Mouse (Mus musculus) right cerebral cortex, postnatal 25 days (tissue): ENCODE results near the gene Nkpd1.

ENCODE experiments used
- DNase-seq: peaks from one replicate; pipeline ENCODE4 v3.0.0; 2022

Nkpd1 gene

GRCm38 (mm10) chr7:19547344-19547969, 29.8 kb downstream of the Nkpd1 start:
- no peak for DNase-seq

DNA sequence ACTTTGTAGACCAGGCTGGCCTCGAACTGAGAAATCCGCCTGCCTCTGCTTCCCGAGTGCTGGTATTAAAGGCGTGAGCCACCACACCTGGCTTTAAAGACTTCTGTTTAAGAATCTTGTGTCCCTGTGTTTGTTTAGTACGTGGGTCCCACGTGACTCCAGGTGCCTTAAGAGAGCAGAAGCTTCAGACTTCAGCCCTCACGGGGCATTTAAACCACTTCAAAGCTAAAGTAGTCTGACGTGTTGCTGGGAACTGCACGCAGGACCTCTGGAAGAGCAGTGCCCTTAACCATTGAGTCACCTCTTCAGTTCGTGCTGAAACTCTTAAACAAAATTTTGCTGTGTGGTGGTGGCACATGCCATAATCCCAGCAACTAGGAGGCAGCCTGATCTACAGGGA, 31.8 kb downstream of the Nkpd1 start:
- DNase-seq: no peak

DNA sequence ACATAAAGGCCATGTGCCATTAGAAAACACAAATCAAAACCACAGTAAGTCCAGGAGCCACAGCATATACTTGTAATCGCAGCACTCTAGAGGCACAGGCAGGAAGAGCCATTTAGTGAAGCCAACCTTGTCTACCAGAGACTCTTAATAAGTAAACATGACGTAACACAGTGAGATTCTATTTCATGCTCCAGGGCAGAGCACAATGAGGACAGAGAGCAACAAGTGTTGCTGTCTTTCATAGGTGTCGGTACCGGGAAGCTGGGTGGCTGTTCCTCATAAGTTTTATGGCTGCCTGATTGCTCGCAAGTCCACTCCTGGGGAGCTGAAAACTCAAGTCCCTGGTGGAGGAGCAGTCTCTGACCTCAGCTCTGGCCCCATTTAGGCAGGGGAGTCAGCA, 34.0 kb downstream of the Nkpd1 start:
- no peak for DNase-seq

- DNase-seq: no peak
Measured at GRCm38 (mm10) chr7:19552443-19552842, 34.8 kb downstream of the Nkpd1 start.

DNA sequence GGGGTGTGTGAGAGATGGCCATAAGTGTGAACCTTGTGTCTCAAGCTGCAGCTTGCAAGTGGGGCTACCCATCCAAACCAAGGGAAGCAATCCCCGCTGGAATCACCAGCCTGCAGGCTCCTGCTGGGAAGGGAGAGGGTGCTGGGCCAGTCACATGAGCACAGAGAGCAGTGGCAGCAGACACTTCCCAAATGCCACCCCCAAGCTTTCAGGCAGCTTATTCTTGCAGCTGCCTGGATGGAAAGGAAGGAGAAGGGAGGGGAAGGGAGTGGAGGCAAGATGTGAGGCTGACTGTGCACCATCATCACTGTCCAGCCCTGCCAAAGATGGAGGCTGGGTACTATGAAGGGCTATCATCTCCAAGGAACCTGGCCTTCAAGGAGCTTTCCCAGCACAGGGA, 36.5 kb downstream of the Nkpd1 start:
- DNase-seq: peak; percentile 70

- no peak for DNase-seq
Measured at GRCm38 (mm10) chr7:19557086-19557485, 39.4 kb downstream of the Nkpd1 start.

GRCm38 (mm10) chr7:19557982-19558900, 40.6 kb downstream of the Nkpd1 start:
- no peak for DNase-seq

- no peak for DNase-seq
Measured at GRCm38 (mm10) chr7:19558965-19559364, 41.3 kb downstream of the Nkpd1 start.

DNA sequence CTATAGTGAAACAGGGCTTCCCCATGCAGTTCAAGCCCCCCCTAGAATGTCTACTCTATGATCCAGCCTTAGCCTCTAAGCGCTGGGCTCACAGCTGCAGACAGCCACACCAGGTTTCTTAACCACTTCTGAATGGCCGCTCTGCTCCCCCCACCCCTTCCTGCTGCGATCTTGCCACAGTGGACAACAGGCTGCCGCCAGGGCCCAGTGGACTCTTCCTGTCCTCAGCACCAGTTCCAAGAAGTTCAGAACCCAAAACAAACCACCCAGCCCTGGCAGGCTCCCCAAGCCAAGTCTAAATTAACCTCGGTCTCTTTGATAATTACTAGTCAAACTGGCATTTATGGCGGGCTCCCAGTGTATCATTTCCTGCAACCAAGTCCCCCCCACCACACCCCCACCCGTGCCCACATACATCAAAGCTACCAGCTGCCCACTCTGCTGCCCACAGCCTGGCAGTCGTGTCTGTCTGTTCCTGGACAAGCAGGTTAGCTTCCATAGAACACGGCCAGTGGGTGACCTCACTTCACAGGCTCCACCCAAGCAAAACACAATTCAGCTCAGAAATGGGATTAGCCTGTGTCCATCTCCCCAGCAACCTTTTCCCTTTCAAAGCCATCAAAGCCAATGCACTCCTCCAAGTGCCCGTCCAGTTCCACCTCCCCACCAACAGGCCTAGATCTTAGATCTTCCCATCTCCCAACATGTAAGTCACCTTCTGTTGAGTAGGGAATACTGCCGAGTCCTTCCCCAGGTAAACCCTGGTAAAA, 43.0 kb downstream of the Nkpd1 start:
- no peak for DNase-seq

DNA sequence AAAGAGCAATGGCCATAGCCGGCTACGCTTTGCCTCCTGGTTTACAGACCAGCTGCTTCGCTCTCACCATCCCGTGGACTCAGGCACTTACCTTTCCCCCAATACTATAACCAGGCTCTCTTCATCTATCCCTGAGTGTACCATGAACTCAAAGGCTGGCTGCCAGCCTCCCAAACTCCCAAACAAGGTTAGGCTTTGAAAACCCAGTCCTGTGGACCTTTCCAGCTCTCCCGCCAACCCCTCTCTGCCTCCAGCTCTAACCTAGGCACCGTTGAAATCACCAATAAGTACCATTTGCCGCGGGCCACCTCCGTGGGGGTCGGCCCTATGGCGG, 43.8 kb downstream of the Nkpd1 start:
- DNase-seq: no peak

- DNase-seq: peak; percentile 87
Measured at GRCm38 (mm10) chr7:19561765-19562642, 44.4 kb downstream of the Nkpd1 start.

DNA sequence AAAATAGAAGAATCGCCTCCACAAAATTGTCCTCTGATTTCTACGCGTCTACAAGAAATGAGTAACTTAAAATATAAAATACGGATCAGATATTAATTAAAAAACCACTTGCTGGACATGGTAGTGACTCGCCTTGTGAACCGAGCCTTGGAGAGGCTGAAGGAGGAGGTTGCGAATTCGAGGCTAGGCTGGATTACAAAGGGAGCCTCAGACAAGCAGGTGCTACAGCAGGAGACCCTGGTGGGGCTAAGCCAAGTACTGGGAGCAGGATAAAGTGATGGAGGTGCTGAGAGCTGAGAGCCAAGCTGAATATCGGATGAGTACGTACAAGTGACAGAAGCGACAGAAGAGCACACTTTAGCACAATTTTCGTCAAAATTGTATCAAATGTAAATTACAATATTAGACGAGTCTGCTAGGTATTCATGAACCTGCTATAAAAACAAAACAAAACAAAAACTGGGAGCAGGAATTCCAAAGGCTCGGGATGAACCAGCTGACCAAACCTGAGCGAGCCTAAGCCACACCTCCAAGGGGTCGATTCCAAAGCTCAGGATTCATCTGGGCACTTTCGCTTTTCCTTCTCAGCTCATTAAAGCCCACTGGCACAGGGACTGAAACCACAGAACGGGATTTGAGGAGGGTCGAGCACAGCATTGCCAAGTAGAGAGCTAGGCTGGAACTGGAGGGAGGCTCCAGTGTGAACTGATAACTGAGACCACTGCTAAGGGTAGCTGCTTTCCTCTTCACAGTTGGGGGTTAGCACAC, 45.2 kb downstream of the Nkpd1 start, which contains the start of gene Ppp1r37:
Gene Ppp1r37 (minus strand): TSS at position 434 of the 768 bp plus-strand sequence.
- DNase-seq: no peak

GRCm38 (mm10) chr7:19563884-19564283, 46.2 kb downstream of the Nkpd1 start:
- no peak for DNase-seq

GRCm38 (mm10) chr7:19564455-19564854, 46.8 kb downstream of the Nkpd1 start:
- no peak for DNase-seq

DNA sequence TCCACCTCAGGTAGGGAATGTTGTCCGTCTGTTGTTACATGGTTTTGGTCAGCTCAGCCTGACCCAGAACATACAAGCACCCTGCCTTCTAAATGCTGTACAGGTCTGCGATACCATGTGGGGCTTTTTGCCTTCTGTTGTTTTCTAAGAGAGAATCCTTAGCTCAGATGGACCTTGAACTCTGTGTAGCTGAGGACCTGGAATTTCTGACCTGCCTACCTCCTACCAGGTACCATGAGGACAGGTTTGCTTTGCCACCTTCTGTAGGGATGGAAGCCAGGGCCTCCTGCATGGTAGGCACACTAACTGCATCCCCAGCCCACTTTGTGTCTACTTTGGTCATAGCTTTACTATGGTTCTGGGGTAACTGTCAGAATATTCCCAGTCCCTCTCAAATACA, 48.2 kb downstream of the Nkpd1 start:
- DNase-seq: no peak

GRCm38 (mm10) chr7:19567426-19567825, 49.8 kb downstream of the Nkpd1 start:
- no peak for DNase-seq

DNA sequence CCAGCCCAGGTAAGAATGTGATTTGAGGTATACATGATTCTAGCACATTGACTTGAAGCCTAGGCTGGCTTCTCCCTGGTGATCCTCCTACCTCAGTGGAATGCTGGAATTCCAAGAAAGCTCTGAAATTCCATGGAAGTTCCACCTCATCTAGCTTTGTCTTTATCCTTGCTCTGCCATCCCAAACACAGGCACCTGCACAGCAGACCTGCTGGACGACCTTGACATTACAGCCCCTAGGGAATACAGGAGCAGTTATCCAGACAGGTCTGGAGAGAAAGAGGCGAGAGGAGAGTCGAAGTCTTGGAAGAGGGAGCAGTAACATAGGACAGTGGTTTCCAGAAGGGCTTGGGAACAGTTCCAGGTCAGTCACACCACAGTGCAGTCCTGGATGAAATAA, 52.0 kb downstream of the Nkpd1 start:
- no peak for DNase-seq

DNA sequence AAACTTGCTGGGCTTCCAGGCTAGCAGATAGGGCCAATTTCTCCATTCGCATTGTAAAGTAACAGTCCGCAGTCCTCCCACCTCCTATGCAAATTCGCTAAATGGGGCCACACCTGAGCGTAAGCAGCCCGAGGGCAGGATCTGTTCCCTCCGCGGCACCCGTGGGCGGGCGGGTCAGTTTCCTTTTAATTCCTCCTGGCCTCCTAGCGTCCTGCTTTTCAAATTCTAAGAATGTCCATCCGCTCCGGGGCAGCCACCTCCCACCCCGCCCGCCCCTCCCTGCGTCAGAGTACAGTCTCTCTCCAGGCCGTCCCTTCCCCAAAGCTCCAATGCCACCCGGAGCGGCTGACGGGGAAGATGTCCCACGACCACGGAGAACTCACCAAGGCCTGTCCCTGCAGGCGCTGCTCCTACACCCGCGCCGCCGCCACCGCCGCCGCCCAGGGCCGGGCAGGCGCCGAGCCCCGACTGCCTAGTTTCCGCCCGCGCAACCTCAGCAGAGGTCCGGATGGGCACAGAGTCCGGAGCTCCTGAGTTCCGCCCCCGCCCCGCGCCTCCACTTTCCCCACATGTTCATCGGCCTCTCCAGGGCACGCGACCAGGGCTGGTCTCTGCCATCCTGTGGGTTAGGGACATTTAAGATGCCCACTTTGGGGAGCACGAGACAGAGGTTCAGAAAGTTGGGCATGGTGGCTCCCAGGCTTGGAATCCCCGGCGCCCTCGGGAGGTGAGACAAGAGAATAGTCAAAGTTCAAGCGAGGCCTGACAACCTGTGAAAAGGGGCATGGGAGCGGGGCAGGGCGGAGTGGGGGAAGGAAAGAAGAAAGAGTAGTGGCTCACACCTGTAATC, 55.5 kb downstream of the Nkpd1 start:
- DNase-seq: peak; percentile 75

DNA sequence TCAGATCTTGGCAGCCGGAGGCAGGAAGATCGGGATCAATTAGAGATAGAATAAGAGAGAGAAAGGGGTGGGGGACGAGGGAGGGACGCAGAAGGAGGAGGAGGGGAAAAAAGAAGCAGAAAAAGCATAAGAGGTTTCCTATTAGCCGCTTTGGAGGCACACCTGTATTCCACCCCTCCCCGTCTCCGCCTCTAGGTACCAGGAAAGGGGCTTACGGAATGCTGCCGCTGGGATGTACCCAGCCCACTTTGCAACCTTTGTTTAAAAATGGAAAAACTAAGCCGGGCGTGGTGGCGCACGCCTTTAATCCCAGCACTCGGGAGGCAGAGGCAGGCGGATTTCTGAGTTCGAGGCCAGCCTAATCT, 56.1 kb downstream of the Nkpd1 start:
- DNase-seq: no peak
